Mouse (Mus musculus): ENCODE measurements around the gene Osm. TPM values are rescaled to one million over a fixed set of nuclear protein-coding genes. Genes with fewer than 3 reads are reported as not detected.

Gene Osm
- polyA plus RNA-seq, 1 experiment: 0.05 TPM

- DNase-seq (ENCODE audit: low read depth): no peak
- TF ChIP-seq CTCF (IDR thresholded peaks at IDR 0.05; ENCODE audit: borderline replicate concordance, extremely low read depth, insufficient read depth, insufficient read length) (no peak), POLR2A (IDR thresholded peaks at IDR 0.05; ENCODE audit: borderline replicate concordance, extremely low read depth, insufficient read depth, insufficient read length, poor library complexity, severe bottlenecking) (no peak)
Measured at GRCm38 (mm10) chr11:4226569-4227325, 9.5 kb upstream of the Osm start.

GRCm38 (mm10) chr11:4228463-4228862 lies 7.8 kb upstream of the Osm start:
- TF ChIP-seq CTCF (IDR thresholded peaks at IDR 0.05; ENCODE audit: borderline replicate concordance, extremely low read depth, insufficient read depth, insufficient read length): no peak
- no peak for TF ChIP-seq POLR2A (IDR thresholded peaks at IDR 0.05; ENCODE audit: borderline replicate concordance, extremely low read depth, insufficient read depth, insufficient read length, poor library complexity, severe bottlenecking)
- peak; percentile 40 for DNase-seq (ENCODE audit: low read depth)

GRCm38 (mm10) chr11:4229841-4230240 lies 6.4 kb upstream of the Osm start:
- TF ChIP-seq CTCF (IDR thresholded peaks at IDR 0.05; ENCODE audit: borderline replicate concordance, extremely low read depth, insufficient read depth, insufficient read length) (no peak), POLR2A (IDR thresholded peaks at IDR 0.05; ENCODE audit: borderline replicate concordance, extremely low read depth, insufficient read depth, insufficient read length, poor library complexity, severe bottlenecking) (no peak)
- DNase-seq (ENCODE audit: low read depth): no peak

GRCm38 (mm10) chr11:4231435-4231834 lies 4.8 kb upstream of the Osm start:
- TF ChIP-seq CTCF (IDR thresholded peaks at IDR 0.05; ENCODE audit: borderline replicate concordance, extremely low read depth, insufficient read depth, insufficient read length): no peak
- TF ChIP-seq POLR2A (IDR thresholded peaks at IDR 0.05; ENCODE audit: borderline replicate concordance, extremely low read depth, insufficient read depth, insufficient read length, poor library complexity, severe bottlenecking): no peak
- DNase-seq (ENCODE audit: low read depth): no peak

- DNase-seq (ENCODE audit: low read depth): no peak
Measured at GRCm38 (mm10) chr11:4232644-4233043, 3.6 kb upstream of the Osm start.

GRCm38 (mm10) chr11:4235052-4235655 lies 1.1 kb upstream of the Osm start:
- TF ChIP-seq CTCF (IDR thresholded peaks at IDR 0.05; ENCODE audit: borderline replicate concordance, extremely low read depth, insufficient read depth, insufficient read length): no peak
- TF ChIP-seq POLR2A (IDR thresholded peaks at IDR 0.05; ENCODE audit: borderline replicate concordance, extremely low read depth, insufficient read depth, insufficient read length, poor library complexity, severe bottlenecking): no peak
- DNase-seq (ENCODE audit: low read depth): no peak

More at GRCm38 (mm10) chr11:4232644-4233043, 3.6 kb upstream of the Osm start:
- TF ChIP-seq CTCF (IDR thresholded peaks at IDR 0.05; ENCODE audit: borderline replicate concordance, extremely low read depth, insufficient read depth, insufficient read length) (no peak), POLR2A (IDR thresholded peaks at IDR 0.05; ENCODE audit: borderline replicate concordance, extremely low read depth, insufficient read depth, insufficient read length, poor library complexity, severe bottlenecking) (no peak)

GRCm38 (mm10) chr11:4236546-4237067 lies 387 bp downstream of the Osm start:
- DNase-seq (ENCODE audit: low read depth): no peak
- no peak for TF ChIP-seq CTCF (IDR thresholded peaks at IDR 0.05; ENCODE audit: borderline replicate concordance, extremely low read depth, insufficient read depth, insufficient read length)
- TF ChIP-seq POLR2A (IDR thresholded peaks at IDR 0.05; ENCODE audit: borderline replicate concordance, extremely low read depth, insufficient read depth, insufficient read length, poor library complexity, severe bottlenecking): no peak

GRCm38 (mm10) chr11:4237389-4237912 lies 1.2 kb downstream of the Osm start:
- TF ChIP-seq CTCF (IDR thresholded peaks at IDR 0.05; ENCODE audit: borderline replicate concordance, extremely low read depth, insufficient read depth, insufficient read length) (0 out of 2 replicates have a peak, but pooled peaks have one; percentile 2), POLR2A (IDR thresholded peaks at IDR 0.05; ENCODE audit: borderline replicate concordance, extremely low read depth, insufficient read depth, insufficient read length, poor library complexity, severe bottlenecking) (no peak)

GRCm38 (mm10) chr11:4238167-4238566 lies 1.9 kb downstream of the Osm start:
- DNase-seq (ENCODE audit: low read depth): no peak
- TF ChIP-seq POLR2A (IDR thresholded peaks at IDR 0.05; ENCODE audit: borderline replicate concordance, extremely low read depth, insufficient read depth, insufficient read length, poor library complexity, severe bottlenecking): no peak
- TF ChIP-seq CTCF (IDR thresholded peaks at IDR 0.05; ENCODE audit: borderline replicate concordance, extremely low read depth, insufficient read depth, insufficient read length): no peak

More at GRCm38 (mm10) chr11:4237389-4237912, 1.2 kb downstream of the Osm start:
- DNase-seq (ENCODE audit: low read depth): no peak

GRCm38 (mm10) chr11:4239691-4240090 lies 3.5 kb downstream of the Osm start:
- DNase-seq (ENCODE audit: low read depth): no peak
- TF ChIP-seq POLR2A (IDR thresholded peaks at IDR 0.05; ENCODE audit: borderline replicate concordance, extremely low read depth, insufficient read depth, insufficient read length, poor library complexity, severe bottlenecking): no peak
- TF ChIP-seq CTCF (IDR thresholded peaks at IDR 0.05; ENCODE audit: borderline replicate concordance, extremely low read depth, insufficient read depth, insufficient read length): no peak

GRCm38 (mm10) chr11:4240151-4240550 lies 3.9 kb downstream of the Osm start:
- no peak for DNase-seq (ENCODE audit: low read depth)
- no peak for TF ChIP-seq CTCF (IDR thresholded peaks at IDR 0.05; ENCODE audit: borderline replicate concordance, extremely low read depth, insufficient read depth, insufficient read length)
- no peak for TF ChIP-seq POLR2A (IDR thresholded peaks at IDR 0.05; ENCODE audit: borderline replicate concordance, extremely low read depth, insufficient read depth, insufficient read length, poor library complexity, severe bottlenecking)
